Mouse (Mus musculus) thymus, postnatal 36 days (tissue): ENCODE results near the gene D430042O09Rik.

Experiments used
- DNase-seq, 2 experiments: peaks; one replicate each; pipeline ENCODE4 v3.0.0; 2022; ENCODE audit warnings: mixed read lengths in 2 of 2

D430042O09Rik gene

GRCm38 (mm10) chr7:125878040-125878439 lies 170.4 kb downstream of the D430042O09Rik start:
- DNase-seq, result no peak

GRCm38 (mm10) chr7:125883232-125883631 lies 175.5 kb downstream of the D430042O09Rik start:
- DNase-seq, result no peak

GRCm38 (mm10) chr7:125886116-125886680 lies 178.5 kb downstream of the D430042O09Rik start:
- DNase-seq, result no peak

- DNase-seq, result no peak
These were observed 179.4 kb downstream of the D430042O09Rik start for GRCm38 (mm10) chr7:125887124-125887523.

GRCm38 (mm10) chr7:125887761-125888160 lies 180.1 kb downstream of the D430042O09Rik start:
- DNase-seq, result no peak

- no peak for DNase-seq
These were observed 180.7 kb downstream of the D430042O09Rik start for GRCm38 (mm10) chr7:125888373-125888772.

GRCm38 (mm10) chr7:125893621-125894020 lies 185.9 kb downstream of the D430042O09Rik start:
- no peak for DNase-seq

- DNase-seq, result no peak
These were observed 189.4 kb downstream of the D430042O09Rik start for GRCm38 (mm10) chr7:125897059-125897458.

GRCm38 (mm10) chr7:125899036-125899435 lies 191.3 kb downstream of the D430042O09Rik start:
- no peak for DNase-seq

GRCm38 (mm10) chr7:125899916-125900315 lies 192.2 kb downstream of the D430042O09Rik start:
- DNase-seq, result no peak

GRCm38 (mm10) chr7:125900386-125901161 lies 192.9 kb downstream of the D430042O09Rik start:
- no peak for DNase-seq

GRCm38 (mm10) chr7:125920801-125921200 lies 213.1 kb downstream of the D430042O09Rik start:
- DNase-seq, result peak in 1 of 2 experiments; percentile 9

- DNase-seq, result no peak
These were observed 216.4 kb downstream of the D430042O09Rik start for GRCm38 (mm10) chr7:125924044-125924443.
